Mouse (Mus musculus) kidney, embryonic 16.5 days (tissue): Measurements from ENCODE around the gene Itpk1. TPM values are rescaled to one million over a fixed set of nuclear protein-coding genes. Genes with fewer than 3 reads are reported as not detected.

Experiments used
- ATAC-seq: fragments of 200-750 bp; cut with Nextera tagmentation; 2 replicates; pipeline ENCODE4 v1.8.0; 2017; ENCODE audit warnings: moderate TSS enrichment; ENCODE audit not compliant: low FRiP score, low TSS enrichment
- H3K27ac ChIP-seq: fragments of 300-500 bp; sonication (generic); 2 replicates; pipeline ENCODE4 v1.5.1; 2014; ENCODE audit warnings: low read length
- H3K27me3 ChIP-seq: fragments of 300-500 bp; sonication (generic); 2 replicates; pipeline ENCODE4 v1.6.1; 2014; ENCODE audit warnings: low read length, control low read depth, mixed read lengths; ENCODE audit not compliant: insufficient read depth
- H3K36me3 ChIP-seq: fragments of 300-500 bp; sonication (generic); 2 replicates; pipeline ENCODE4 v1.6.1; 2014; ENCODE audit warnings: low read length, control low read depth, mixed read lengths; ENCODE audit not compliant: insufficient read depth
- H3K4me1 ChIP-seq: fragments of 300-500 bp; sonication (generic); 2 replicates; pipeline ENCODE4 v1.6.1; 2014; ENCODE audit warnings: low read length, control low read depth, mixed read lengths; ENCODE audit not compliant: insufficient read depth
- H3K4me2 ChIP-seq: fragments of 300-500 bp; sonication (generic); replicated peaks from 2 replicates; pipeline ENCODE4 v1.6.1; 2014; ENCODE audit warnings: low read depth, low read length
- H3K4me3 ChIP-seq: fragments of 300-500 bp; sonication (generic); 2 replicates; pipeline ENCODE4 v1.5.1; 2014; ENCODE audit warnings: mild to moderate bottlenecking, low read length
- H3K9ac ChIP-seq: fragments of 300-500 bp; sonication (generic); replicated peaks from 2 replicates; pipeline ENCODE4 v1.6.1; 2014; ENCODE audit warnings: low read length
- H3K9me3 ChIP-seq: fragments of 300-500 bp; sonication (generic); 2 replicates; pipeline ENCODE4 v1.6.1; 2016; ENCODE audit warnings: low read length, control low read depth
- WGBS: fragments of 180-500 bp; shearing (Covaris S2); extraction: QIAGEN DNeasy Blood & Tissue Kit; methylation state at CpG from one replicate; pipeline ENCODE4 v1.1.7; 2014; 5-methylcytosine and 5-hydroxymethylcytosine counted together
- polyA plus RNA-seq: library from polyadenylated mRNA; unstranded; fragments of >200 nt; fragmentation: Nextera tagmentation; extraction: Ambion mirVana; gene quantifications from 2 replicates; pipeline ENCODE4 v1.2.1, GENCODE M21; 2015

Itpk1 gene
- polyA plus RNA-seq, 1 experiment from 2014 or later, result 23.9 TPM

DNA sequence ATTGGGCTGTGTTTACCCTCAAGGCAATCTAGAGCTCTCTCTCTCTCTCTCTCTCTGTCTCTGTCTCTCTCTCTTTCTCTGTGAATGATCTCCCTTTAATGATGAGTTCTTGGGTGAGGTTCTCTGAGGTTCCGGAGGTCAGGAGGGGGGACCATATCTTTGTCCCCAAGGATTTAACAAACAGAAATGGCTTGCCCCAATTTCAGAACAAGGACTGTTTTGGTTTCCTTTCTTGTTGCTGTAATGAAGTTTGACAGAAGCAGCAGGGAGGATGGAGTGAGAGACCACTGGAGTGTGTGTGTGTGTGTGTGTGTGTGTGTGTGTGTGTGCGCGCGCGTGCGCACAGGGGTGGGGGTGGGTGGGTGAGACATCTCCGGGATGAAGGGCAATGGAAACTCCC, 163.6 kb downstream of the Itpk1 start:
- no peak for ATAC-seq
- 93% methylated on average over 7 of the region's 7 CpGs for WGBS
- no peak overlapping the region for H3K4me2 ChIP-seq
- no peaks in the 10 kb centered on the region for H3K4me1 ChIP-seq
- no peak overlapping the region for H3K9ac ChIP-seq
- H3K27ac ChIP-seq, result no peak overlapping the region
- H3K4me3 ChIP-seq, result no peak overlapping the region
- H3K36me3 ChIP-seq, result no peaks in the 10 kb centered on the region
- H3K9me3 ChIP-seq, result no peaks in the 10 kb centered on the region
- H3K27me3 ChIP-seq, result no peaks in the 10 kb centered on the region

DNA sequence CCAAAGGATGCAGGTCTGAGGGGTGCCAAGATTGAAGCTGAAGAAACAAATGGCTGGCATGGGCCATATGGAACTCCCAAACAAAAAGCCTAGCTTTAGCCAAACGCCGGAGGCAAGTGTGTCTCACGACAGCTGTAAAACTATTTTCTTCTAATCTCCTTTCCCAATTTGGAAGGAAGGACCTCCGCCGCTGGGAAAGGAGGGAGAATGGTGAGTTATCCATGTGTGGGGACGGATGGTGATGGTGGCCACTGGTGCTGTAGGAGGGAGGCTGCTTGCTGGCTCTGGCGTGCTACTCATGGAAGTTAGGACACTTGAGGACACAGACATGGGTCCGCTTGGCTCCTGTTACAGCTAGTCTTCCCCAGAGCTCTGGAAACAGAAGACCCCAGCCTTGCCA, 164.5 kb downstream of the Itpk1 start:
- H3K27me3 ChIP-seq, result no peaks in the 10 kb centered on the region
- H3K4me1 ChIP-seq, result 0 out of 2 replicates have a peak, but pooled peaks cover 2% of the 10 kb centered on the region
- no peak overlapping the region for H3K4me3 ChIP-seq
- 23% methylated on average over 8 of the region's 8 CpGs for WGBS
- no peak overlapping the region for H3K4me2 ChIP-seq
- ATAC-seq, result no peak
- H3K36me3 ChIP-seq, result no peaks in the 10 kb centered on the region
- H3K9me3 ChIP-seq, result no peaks in the 10 kb centered on the region
- no peak overlapping the region for H3K27ac ChIP-seq
- no peak overlapping the region for H3K9ac ChIP-seq

DNA sequence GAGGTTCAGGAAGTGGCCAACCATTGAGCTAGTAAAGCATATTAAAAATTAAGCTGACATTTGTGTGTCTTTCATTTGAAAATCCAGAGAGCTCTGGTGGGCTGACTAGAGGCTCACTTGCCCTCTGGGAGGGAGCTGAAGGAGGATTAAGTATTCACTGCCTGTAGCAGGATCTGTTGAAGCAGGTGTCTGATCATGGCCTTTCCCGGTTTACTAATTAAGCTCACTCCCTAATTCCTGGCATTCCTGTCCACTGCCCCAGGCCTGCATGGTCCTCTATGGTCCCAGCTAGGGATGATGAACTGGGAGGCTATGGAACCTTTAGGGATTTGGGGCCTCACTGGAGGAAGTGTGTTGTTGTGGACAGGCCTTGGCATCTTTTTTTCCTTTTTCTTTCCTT, 168.9 kb downstream of the Itpk1 start:
- no peak overlapping the region for H3K4me3 ChIP-seq
- no peak overlapping the region for H3K4me2 ChIP-seq
- ATAC-seq, result peak; percentile 98
- no peak overlapping the region; the same call in 1 of the 2 replicates for H3K27ac ChIP-seq
- H3K36me3 ChIP-seq, result no peaks in the 10 kb centered on the region
- no peaks in the 10 kb centered on the region for H3K27me3 ChIP-seq
- H3K4me1 ChIP-seq, result 0 out of 2 replicates have a peak, but pooled peaks cover 5% of the 10 kb centered on the region
- H3K9ac ChIP-seq, result no peak overlapping the region
- H3K9me3 ChIP-seq, result no peaks in the 10 kb centered on the region; the same call in 1 of the 2 replicates
- WGBS, result 36% methylated on average over 1 of the region's 1 CpGs

DNA sequence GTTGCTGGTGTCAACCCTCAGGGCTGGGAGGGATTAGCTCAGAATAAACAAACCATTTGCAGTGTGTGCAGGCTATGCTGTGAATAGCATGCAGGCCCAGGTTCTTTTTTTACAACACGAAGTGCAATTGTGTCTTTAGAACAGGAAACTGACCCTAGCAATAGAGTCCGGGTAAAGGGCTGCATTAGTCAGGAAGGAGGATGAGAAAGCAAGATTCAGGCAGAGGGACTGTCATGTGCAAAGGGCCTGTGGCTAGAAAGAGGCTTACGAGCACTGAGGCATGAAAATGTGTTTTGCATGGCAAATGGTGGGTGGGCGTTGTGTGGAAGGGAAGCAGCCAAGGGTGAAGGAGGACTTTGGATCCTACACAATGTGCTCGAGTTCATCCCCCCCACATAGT, 176.7 kb downstream of the Itpk1 start:
- WGBS, result 69% methylated on average over 5 of the region's 5 CpGs
- H3K9ac ChIP-seq, result no peak overlapping the region
- no peaks in the 10 kb centered on the region for H3K36me3 ChIP-seq
- H3K9me3 ChIP-seq, result no peaks in the 10 kb centered on the region
- no peak overlapping the region for H3K4me3 ChIP-seq
- H3K4me2 ChIP-seq, result no peak overlapping the region
- H3K27ac ChIP-seq, result no peak overlapping the region
- no peaks in the 10 kb centered on the region for H3K27me3 ChIP-seq
- ATAC-seq, result no peak
- H3K4me1 ChIP-seq, result no peaks in the 10 kb centered on the region

DNA sequence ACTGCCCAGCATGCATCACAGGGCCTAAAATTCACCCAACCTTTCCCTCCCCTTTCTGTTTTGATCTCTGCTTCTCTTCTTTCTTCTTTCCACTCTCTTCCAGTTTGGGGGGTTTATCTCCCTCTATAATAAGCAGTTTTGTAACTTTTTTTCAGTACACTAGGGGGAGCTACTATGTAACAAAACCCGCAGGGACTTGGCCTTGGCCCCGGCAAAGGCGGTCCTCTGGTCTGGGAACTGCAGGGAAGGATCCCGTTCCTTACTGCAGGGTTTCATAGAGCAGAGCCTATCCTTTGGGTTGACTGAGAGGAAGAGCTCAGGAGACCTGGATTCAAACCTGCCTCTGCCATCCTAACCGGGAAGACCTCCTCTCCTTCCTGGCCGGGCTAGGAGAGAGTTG, 180.0 kb downstream of the Itpk1 start:
- H3K36me3 ChIP-seq, result no peaks in the 10 kb centered on the region
- H3K4me1 ChIP-seq, result no peaks in the 10 kb centered on the region
- H3K9me3 ChIP-seq, result no peaks in the 10 kb centered on the region
- WGBS, result 13% methylated on average over 6 of the region's 6 CpGs
- ATAC-seq, result peak; percentile 52; the same call in 1 of the 2 replicates
- no peak overlapping the region for H3K4me3 ChIP-seq
- no peak overlapping the region for H3K9ac ChIP-seq
- no peak overlapping the region for H3K4me2 ChIP-seq
- H3K27ac ChIP-seq, result no peak overlapping the region
- H3K27me3 ChIP-seq, result no peaks in the 10 kb centered on the region

DNA sequence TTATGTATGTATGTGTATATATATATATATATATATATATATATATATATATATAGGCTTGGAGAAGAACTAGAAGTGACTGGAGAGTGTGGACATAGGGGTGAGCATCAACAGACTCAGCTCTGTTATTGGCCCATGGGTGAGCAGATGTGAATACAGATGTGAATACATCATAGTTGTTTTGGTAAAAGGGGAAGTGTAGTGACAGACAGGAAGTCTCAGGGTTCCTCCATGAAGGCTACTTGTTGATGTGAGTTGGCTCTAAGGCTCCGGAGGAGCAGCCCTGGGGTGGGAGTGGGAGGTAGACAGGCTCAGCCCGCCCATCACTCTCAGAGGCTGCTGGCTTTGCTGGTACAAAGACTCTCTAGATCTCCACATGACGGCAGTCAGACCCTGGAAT, 180.5 kb downstream of the Itpk1 start:
- Histone ChIP-seq H3K36me3 (no peaks in the 10 kb centered on the region), H3K27ac (no peak overlapping the region), H3K4me1 (no peaks in the 10 kb centered on the region), H3K4me3 (no peak overlapping the region), H3K9me3 (no peaks in the 10 kb centered on the region), H3K27me3 (no peaks in the 10 kb centered on the region), H3K9ac (no peak overlapping the region), H3K4me2 (no peak overlapping the region)
- ATAC-seq, result no peak
- WGBS, result 57% methylated on average over 3 of the region's 3 CpGs

DNA sequence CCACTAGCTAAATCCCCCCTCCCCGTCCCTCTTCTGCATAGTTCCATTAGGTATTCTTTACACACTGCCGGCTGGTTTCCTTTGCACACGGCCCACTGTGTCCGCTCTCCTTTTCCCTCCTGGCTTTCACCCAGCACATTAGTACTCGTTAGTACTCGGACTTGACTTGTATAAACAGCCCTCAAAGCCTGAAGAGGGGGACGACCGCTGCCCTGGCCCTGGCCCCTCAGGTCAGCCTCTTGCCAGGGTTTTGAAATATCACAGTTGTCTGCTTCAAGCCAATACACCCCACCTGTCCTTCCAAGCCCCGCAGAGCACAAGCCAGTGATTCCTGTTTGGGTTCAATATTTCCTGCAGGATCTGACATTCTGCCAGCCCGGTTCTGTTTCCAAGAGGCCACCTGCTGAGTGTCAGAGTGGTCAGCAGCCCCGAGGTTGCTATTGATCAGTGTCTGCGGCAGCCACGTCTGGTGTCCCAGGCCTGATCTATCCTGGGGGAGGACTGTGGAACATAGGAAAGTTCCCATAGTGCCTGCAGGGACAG, 182.9 kb downstream of the Itpk1 start:
- Histone ChIP-seq H3K4me2 (no peak overlapping the region), H3K9me3 (no peaks in the 10 kb centered on the region), H3K4me1 (no peaks in the 10 kb centered on the region), H3K9ac (no peak overlapping the region), H3K27ac (no peak overlapping the region), H3K36me3 (no peaks in the 10 kb centered on the region), H3K4me3 (no peak overlapping the region), H3K27me3 (no peaks in the 10 kb centered on the region)
- no peak; the same call in 1 of the 2 replicates for ATAC-seq
- 24% methylated on average over 13 of the region's 13 CpGs for WGBS

DNA sequence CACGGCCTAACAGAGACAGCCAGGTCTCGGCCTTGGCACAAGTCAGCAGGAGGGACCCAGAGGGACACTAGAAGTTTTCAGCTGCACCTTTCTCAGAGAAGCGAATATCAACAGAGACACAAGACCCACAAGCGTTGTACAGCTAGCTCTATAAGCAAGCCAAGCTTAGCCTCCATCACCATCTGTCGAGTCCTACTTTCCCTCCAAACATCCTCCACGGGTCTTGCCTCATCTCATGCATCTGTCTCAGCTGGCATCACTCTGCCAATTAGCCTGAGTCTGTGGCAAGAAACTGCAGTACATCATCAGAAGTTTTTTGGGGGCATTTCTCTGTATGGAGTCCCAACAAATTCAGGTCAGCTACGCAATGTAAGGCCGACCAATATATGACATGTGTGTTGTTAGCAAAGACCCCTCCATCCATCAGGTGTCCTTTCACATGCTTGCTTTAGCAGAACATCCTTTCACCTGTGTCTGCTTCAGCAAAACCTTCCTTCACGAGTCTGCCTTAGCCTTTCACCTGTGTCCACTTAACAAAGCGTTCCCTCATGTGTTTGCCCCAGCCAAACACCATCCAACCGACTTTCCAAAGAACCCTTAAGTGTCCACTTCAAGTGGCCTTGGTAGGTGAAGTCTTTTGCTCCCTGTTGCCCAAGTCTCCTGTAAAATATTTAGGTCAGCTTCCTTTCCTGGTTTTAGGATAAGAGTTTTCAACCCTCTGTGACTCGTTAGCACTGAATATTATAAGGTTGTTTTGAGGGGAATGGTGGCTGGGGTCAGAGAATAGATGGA, 184.6 kb downstream of the Itpk1 start:
- Histone ChIP-seq H3K27ac (no peak overlapping the region), H3K36me3 (no peaks in the 10 kb centered on the region), H3K27me3 (no peaks in the 10 kb centered on the region), H3K4me1 (no peaks in the 10 kb centered on the region), H3K9ac (no peak overlapping the region), H3K4me2 (no peak overlapping the region), H3K9me3 (no peaks in the 10 kb centered on the region), H3K4me3 (no peak overlapping the region)
- ATAC-seq, result no peak
- 87% methylated on average over 12 of the region's 12 CpGs for WGBS
